Mouse (Mus musculus): ENCODE measurements around the gene Rhobtb1. TPM values are rescaled to one million over a fixed set of nuclear protein-coding genes. Genes with fewer than 3 reads are reported as not detected.

Gene Rhobtb1
- 10 to 100 TPM; 10.3 to 17.2 TPM for total RNA-seq (2021)
- long read RNA-seq, experiment 1, full-length matches to known transcripts, result 1 of 21 reads
- long read RNA-seq, experiment 1, partial matches to known transcripts, result 0 of 21 reads
- long read RNA-seq, experiment 1, other reads (novel, unspliced or antisense), result 20 of 21 reads
- long read RNA-seq, experiment 2, full-length matches to known transcripts, result 2 of 9 reads
- long read RNA-seq, experiment 2, partial matches to known transcripts, result 1 of 9 reads
- long read RNA-seq, experiment 2, other reads (novel, unspliced or antisense), result 6 of 9 reads

GRCm38 (mm10) chr10:69151045-69151444 is at the start of gene Rhobtb1:
Gene Rhobtb1 (plus strand): TSS chr10:69151434.
- no peak for DNase-seq

DNA sequence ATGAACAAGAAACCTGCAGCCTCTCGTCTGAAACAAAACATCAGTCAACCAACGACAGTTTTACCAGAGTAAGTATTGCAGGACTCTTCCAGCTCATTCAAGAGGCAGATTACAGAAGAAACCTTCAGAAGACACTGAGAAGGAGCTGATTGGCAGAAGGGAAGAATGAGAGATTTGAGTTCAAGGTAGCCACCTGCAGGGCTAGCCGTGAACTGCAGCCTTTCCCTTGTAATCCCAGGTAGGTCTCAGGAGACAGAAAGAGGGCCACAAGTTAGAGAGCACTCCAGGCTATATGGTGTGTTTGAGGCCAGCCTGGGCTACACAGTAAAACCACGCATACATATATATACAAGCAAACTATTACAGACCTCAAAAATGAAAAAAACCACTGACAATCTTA is 49.2 kb upstream of the Rhobtb1 start:
- DNase-seq, result no peak

DNA sequence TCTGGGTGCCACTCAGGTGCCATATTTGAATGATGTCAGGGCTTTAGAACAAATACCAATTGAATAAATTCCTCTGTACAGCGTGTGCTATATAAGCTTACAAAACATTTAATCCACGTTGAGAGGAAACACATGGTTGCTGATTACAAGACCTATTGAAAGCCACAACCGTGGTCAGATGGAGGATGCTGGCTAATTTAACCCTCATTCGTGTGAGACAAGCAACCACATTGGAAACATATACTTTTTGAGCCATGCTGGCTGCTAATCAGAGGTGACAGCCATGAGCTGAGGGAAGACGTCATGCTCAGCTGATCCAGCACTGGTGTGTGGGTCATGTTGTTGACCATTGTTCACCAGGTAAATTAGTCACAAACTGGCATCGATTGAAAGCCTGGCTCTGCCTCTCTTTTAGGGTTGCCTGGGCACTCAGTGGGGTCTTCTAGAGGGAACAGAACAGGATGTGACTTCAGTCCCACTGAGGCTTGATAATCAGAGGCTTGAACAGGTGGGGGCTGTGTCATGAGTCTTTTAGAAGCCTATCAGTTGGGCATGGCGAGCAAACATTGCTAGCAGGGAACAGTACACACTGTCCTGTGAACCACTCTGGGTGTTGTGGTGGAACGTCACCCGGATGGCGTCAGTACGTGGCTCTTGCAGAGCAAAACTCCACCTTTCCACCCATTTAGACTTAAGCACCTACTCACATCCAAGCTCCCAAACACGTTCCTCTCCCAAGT is 46.9 kb upstream of the Rhobtb1 start:
- DNase-seq, result no peak

DNA sequence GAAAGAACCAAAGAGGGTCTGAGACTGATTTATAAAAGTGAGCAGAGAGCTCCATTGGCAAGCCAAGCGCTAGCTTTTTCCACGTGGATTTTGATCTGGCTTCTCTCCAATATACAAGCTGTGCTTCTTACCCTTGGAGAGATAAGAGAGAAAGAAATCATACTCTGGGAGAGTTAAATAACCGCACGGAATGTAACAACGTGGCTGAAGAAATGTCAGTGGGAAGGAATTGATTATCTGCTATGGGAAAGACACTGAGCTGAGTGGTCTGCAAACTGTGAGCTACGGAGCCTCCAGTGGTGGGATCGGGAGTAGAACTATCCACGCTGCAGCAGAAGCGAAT is 46.4 kb upstream of the Rhobtb1 start:
- no peak for DNase-seq

- no peak for DNase-seq
These were observed 44.4 kb upstream of the Rhobtb1 start for GRCm38 (mm10) chr10:69106796-69107195.

DNA sequence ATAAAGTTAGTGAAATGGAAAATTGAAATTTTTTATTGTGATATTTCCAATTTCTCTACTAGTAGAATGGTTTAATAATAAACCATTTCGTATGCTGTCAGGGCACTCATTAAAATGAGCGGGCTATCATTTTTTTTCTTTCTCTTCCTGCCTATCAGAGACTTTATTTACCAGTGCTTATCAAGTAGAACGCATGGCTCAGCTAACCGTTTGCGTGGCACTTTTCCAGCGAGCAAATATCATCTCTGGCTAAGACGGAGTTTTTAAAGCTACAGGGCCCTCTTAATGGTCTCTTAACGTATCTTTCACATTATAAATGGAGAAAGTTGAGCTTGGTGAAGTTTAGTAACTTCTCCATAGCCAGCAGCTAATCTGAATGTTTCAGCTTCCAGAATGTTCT is 44.0 kb upstream of the Rhobtb1 start:
- DNase-seq, result no peak

DNA sequence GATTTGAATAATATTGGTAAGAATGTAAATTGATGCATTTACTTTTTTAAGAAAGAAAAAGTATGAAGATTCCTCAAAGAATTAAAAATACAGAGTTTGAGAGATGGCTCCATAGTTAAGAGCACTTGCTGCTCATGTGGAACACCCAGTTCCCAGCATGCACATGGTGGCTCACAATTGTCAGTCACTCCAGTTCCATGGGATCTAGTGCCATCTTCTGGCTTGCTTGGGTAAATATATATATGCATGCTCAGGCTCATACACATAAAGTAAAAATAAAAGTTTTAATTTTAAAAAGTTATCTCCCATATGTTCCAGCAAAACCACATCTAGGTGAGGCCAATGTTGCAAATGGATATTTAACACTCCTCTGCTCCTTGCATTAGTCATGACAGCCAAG is 36.9 kb upstream of the Rhobtb1 start:
- DNase-seq, result no peak

GRCm38 (mm10) chr10:69117996-69118395 is 33.2 kb upstream of the Rhobtb1 start:
- DNase-seq, result no peak

GRCm38 (mm10) chr10:69118893-69119292 is 32.3 kb upstream of the Rhobtb1 start:
- DNase-seq, result no peak

DNA sequence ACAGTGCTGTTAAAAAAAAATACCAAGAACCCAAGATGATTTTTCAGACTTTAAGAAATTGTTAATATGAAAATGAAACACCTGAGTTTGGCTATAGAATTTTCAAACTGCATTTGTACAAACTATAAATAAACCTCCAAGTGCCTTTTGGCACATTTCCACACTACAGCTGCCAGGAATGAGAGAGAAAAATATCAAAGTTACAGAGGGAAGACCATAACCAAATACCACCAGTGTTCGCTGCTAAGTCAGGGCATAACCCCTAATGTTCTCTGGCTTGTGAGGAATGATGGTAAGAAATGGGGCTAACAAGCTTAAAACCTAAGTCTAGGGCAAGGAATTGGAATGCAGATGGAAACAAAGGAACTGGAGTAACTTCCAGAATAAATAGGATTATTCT is 31.8 kb upstream of the Rhobtb1 start:
- no peak for DNase-seq

DNA sequence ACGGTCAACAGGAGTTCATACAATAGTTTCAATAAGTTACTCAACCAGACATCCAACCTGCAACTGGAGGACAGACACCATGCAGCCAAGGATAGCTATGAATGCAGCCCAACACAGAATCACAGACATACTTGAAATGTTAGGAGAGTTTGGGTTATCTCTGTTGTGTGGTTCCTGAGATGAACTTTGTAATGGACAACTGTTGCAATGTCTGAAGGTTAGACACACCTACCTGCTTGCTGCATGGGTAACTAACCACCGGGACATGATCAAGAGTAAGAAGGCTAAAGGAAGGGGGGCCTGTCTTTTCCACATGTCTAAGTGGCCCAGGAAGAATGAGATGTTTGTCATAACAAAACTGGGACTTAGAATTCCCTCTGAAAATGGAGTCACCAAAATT is 24.7 kb upstream of the Rhobtb1 start:
- DNase-seq, result no peak

DNA sequence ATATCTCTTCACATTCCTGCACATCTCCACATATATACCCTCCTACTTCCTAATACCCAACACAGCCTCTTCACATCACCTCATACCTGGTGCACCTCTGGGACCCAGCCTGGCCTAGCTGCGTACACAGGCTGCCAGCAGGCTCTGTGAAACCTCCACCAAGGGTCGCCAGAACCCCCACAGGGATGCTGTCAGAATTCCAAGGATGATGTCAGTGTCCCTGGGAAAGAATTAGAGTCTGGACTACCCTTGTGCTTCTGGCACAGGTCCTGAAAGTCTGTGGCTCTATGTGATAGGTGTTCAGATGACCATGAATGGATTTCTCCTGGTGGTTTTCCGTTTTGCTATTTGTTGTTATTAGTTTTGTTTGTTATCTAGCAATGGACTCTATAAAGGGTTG is 22.7 kb upstream of the Rhobtb1 start:
- no peak for DNase-seq

GRCm38 (mm10) chr10:69130613-69131012 is 20.6 kb upstream of the Rhobtb1 start:
- no peak for DNase-seq

DNA sequence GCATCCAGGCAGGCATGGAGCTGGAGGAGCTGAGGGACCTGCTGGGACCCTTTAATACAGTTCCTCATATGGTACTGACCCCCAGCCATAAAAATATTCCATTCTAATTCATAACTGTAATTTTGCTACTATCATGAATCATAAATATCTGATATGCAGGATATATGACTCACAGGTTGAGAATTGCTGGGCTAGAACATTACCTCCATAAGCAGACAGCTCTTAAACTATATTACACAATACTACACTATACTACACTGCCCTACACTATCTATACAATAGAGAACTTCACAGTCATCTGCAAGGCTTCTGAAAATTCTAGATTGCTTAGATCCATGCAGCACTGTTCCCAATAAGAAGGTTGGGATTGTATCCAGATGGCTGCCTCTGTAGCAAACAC is 16.9 kb upstream of the Rhobtb1 start:
- no peak for DNase-seq

DNA sequence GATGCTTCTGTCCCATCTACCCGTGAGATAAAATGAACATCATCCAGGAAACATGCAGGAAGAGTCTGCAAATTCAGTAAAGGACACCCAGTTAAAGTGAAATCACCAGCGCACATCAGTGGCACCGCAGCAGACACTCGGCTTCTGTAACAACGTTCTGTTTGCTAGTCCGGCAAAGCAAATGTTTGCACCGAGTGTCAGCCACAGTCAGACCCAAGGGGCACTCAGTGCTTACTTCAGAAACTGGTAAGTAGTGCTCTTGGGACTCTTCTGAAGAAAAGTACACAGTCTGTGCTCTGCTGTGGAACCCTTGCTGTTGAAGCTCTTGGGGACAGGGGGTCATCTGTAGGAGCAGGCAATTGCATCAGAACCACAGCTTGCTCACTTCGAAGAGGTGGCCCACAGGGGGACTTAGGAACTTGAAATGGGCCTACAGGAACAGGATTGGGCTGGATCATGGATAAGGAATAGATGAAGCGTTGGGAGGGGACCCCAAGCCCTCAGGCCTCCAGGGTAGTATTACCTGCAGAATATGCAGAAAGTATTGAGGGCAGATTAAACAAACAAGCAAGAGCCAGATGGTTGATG is 14.9 kb upstream of the Rhobtb1 start:
- no peak for DNase-seq

- no peak for DNase-seq
These were observed 2.0 kb upstream of the Rhobtb1 start for GRCm38 (mm10) chr10:69149252-69149651.

- no peak for DNase-seq
These were observed 1.7 kb downstream of the Rhobtb1 start for GRCm38 (mm10) chr10:69152971-69153370.

GRCm38 (mm10) chr10:69155428-69156175 is 4.4 kb downstream of the Rhobtb1 start:
- no peak for DNase-seq

DNA sequence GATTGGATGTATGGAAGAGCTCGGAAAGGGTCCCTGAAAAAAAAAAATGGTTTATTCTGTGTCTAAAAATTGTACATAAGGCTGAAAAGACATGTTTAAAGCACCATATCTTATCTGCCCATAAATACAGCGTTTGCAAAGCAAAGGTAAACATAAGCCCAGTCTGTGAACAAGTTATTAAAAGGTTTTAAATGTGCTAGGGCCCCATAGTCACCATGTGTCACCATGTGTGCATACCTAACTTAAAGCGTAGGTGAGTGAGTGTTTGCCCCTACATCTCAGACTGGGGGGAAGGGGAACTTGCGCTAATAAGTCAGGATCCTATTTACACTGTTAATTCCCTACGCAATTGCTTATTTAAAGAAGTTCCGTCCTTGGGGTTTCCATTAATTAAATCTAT is 5.2 kb downstream of the Rhobtb1 start:
- no peak for DNase-seq

- no peak for DNase-seq
These were observed 6.2 kb downstream of the Rhobtb1 start for GRCm38 (mm10) chr10:69157471-69157870.

DNA sequence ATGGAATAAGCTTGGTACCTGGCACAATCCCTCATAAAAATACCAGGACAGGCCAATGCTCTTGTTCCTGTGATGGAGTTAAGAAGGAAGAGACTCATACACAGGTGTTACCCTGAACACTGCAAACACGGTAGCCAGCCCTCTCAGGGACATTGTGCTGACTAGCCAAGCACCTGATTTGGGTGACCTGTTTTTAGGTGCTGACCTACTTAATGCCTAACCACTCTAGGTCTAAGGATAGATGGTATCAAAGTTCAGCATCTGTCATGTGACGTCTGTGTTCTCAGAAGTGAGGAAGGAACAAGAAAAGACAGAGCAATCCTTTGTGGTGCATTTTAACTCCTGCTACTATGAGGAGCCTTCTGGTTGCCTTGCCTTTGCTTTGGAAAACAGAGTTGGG is 9.6 kb downstream of the Rhobtb1 start:
- no peak for DNase-seq

DNA sequence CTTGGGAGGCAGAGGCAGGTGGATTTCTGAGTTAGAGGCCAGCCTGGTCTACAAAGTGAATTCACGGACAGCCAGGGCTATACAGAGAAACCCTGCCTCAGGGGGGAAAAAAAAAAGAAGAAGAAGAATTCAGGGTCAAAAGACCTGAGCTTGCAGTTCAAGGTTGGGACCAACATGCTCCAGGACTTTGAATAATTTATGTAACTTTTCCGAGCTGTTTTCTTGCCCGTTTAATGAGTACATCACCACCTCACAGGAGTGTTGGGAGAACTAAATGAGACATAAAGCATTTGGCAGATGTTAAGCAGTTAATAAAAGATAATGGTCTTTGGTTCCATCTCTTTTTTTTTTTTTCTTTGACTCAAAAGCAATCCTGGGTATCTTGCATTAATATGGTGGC is 10.3 kb downstream of the Rhobtb1 start:
- no peak for DNase-seq

- no peak for DNase-seq
These were observed 11.3 kb downstream of the Rhobtb1 start for GRCm38 (mm10) chr10:69162577-69162976.

Data from gastrocnemius, postnatal 25 days (tissue).